Mouse (Mus musculus) forebrain, embryonic 14.5 days (tissue): Measurements from ENCODE around the gene Kalrn. TPM values are rescaled to one million over a fixed set of nuclear protein-coding genes. Genes with fewer than 3 reads are reported as not detected.

Source experiments
- ATAC-seq: fragments of 200-750 bp; cut with Nextera tagmentation; 2 replicates; pipeline ENCODE4 v1.8.0; 2017; ENCODE audit warnings: mild to moderate bottlenecking, moderate library complexity
- DNase-seq: peaks from one replicate; pipeline ENCODE4 v3.0.0-alpha.2; 2015; ENCODE audit warnings: low spot score
- H3K27ac ChIP-seq: fragments of 300-500 bp; sonication (generic); 2 replicates; pipeline ENCODE4 v1.5.1; 2014; ENCODE audit warnings: low read depth, mild to moderate bottlenecking, control low read depth, low read length, moderate library complexity
- H3K27me3 ChIP-seq: fragments of 300-500 bp; sonication (generic); replicated peaks from 2 replicates; pipeline ENCODE4 v1.6.1; 2014; ENCODE audit warnings: low read length, control low read depth, mixed read lengths; ENCODE audit not compliant: control insufficient read depth, insufficient read depth
- H3K36me3 ChIP-seq: fragments of 300-500 bp; sonication (generic); 2 replicates; pipeline ENCODE4 v1.6.1; 2014; ENCODE audit warnings: low read length, control low read depth; ENCODE audit not compliant: control insufficient read depth, insufficient read depth
- H3K4me1 ChIP-seq: fragments of 300-500 bp; sonication (generic); 2 replicates; pipeline ENCODE4 v1.6.1; 2014; ENCODE audit warnings: antibody characterized with exemption, low read length, control low read depth; ENCODE audit not compliant: control insufficient read depth, insufficient read depth
- H3K4me2 ChIP-seq: fragments of 300-500 bp; sonication (generic); 2 replicates; pipeline ENCODE4 v1.6.1; 2014; ENCODE audit warnings: mild to moderate bottlenecking, control low read depth, low read length
- H3K4me3 ChIP-seq: fragments of 300-500 bp; sonication (generic); 2 replicates; pipeline ENCODE4 v1.5.1; 2014; ENCODE audit warnings: low read depth, low read length, control low read depth
- H3K9ac ChIP-seq: fragments of 300-500 bp; sonication (generic); 2 replicates; pipeline ENCODE4 v1.6.1; 2014; ENCODE audit warnings: mild to moderate bottlenecking, low read length, control low read depth, moderate library complexity
- H3K9me3 ChIP-seq: fragments of 300-500 bp; sonication (generic); replicated peaks from 2 replicates; pipeline ENCODE4 v1.6.1; 2016; ENCODE audit warnings: low read length, control low read depth, mixed read lengths; ENCODE audit not compliant: control insufficient read depth
- WGBS: fragments of 180-500 bp; shearing (Covaris S2); extraction: QIAGEN DNeasy Blood & Tissue Kit; methylation state at CpG from one replicate; pipeline ENCODE4 v1.1.7; 2014; 5-methylcytosine and 5-hydroxymethylcytosine counted together
- polyA plus RNA-seq: library from polyadenylated mRNA; unstranded; fragments of >200 nt; fragmentation: Nextera tagmentation; extraction: Ambion mirVana; gene quantifications from 2 replicates; pipeline ENCODE4 v1.2.1, GENCODE M21; 2014

Gene Kalrn
- polyA plus RNA-seq, 1 experiment from 2014 or later = 19.7 TPM

DNA sequence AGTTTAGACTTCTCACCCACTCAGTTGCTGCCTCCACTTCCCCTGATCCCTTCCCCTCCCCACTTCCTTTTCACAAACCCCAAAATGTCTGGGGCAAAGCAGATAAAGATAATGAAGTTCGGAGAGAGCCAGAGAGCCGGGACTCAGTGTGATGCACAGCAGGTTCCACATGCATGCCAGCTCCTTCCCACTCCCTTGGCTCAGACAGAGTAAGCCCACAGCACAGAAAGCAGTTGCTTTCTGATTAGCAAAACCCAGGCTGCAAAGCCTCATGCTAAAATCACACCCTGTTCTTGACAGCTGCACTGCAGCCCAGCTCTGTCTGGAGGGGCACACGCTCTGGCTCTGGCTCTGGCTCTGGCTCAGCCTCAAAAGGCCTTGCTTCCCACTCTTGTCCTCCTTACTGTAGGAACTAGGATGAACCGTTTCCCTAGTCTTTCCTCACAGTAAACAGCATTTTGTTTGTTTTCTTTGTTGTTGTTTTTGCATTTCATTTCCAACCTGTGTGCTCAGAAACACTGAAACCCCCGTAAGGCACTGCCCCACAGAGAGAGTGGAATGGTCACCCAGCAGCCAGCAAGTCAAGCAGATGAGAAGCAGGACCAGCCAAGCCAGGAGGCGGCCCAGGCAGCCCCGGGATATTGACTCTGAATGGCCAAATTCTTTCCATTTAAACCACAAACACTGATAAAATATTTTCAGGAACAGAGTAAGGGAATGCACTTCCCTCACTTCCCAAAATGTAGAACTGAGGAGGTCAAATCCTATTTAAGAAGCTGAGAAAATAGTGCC is 230.8 kb downstream of the Kalrn start:
- 54% methylated on average over 7 of the region's 7 CpGs for WGBS
- Histone ChIP-seq H3K4me3 (no peak overlapping the region), H3K27ac (peak overlapping the region; percentile 68), H3K4me2 (no peak overlapping the region), H3K36me3 (no peaks in the 10 kb centered on the region), H3K9ac (0 out of 2 replicates have a peak overlapping the region, but pooled peaks have one; percentile 17), H3K4me1 (peaks cover 19% of the 10 kb centered on the region), H3K27me3 (no peaks in the 10 kb centered on the region), H3K9me3 (no peaks in the 10 kb centered on the region)
- peak; percentile 79; the same call in 1 of the 2 replicates for ATAC-seq
- peak; percentile 81 for DNase-seq

DNA sequence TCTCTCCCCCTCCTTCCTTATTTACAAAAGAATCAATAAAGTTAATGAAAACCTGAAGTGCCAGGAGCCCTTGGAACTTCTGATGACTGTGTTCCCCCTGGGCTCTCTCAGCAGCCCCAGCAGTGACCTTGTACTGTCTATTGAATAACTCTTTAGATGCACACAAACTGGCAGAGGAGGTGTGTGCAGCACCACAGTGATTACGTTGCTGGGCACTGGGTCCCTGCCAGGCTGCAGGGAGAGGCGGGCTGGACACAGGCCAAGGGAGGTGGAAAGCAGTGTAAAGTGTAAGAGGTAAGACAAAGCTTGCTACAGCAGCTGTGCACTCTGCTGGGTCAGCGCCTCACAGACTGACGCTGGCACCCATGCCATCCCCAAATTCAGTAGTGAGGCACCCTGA is 238.4 kb downstream of the Kalrn start:
- no peak overlapping the region for H3K4me2 ChIP-seq
- WGBS = 23% methylated on average over 4 of the region's 4 CpGs
- peak; percentile 54 for ATAC-seq
- no peak overlapping the region for H3K27ac ChIP-seq
- no peak overlapping the region for H3K9ac ChIP-seq
- DNase-seq = peak; percentile 81
- peaks cover 7% of the 10 kb centered on the region for H3K36me3 ChIP-seq
- peaks cover 31% of the 10 kb centered on the region for H3K4me1 ChIP-seq
- no peak overlapping the region for H3K4me3 ChIP-seq
- no peaks in the 10 kb centered on the region for H3K9me3 ChIP-seq
- no peaks in the 10 kb centered on the region for H3K27me3 ChIP-seq

DNA sequence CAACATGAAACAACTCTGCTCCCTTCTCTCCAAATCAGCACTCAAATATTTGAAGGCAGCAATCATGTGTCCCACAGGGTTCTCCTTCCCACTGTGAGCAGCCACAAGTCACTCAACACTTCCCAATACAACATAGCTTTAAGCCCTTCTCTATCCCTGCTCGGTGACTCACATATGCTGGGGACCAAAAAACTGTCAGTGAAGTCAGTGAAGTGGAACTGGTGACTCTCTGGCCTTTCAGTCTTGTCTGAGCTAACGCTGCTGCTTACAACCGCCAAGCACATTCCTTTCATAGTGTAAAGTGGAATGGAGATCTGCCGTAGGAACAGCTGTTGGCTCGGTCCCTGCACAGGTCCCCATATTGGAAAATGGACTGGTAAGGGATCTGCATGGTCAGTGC is 241.7 kb downstream of the Kalrn start:
- WGBS = 60% methylated on average over 5 of the region's 5 CpGs
- no peak overlapping the region for H3K27ac ChIP-seq
- no peak overlapping the region for H3K9ac ChIP-seq
- peaks cover 26% of the 10 kb centered on the region for H3K4me1 ChIP-seq
- DNase-seq = no peak
- H3K9me3 ChIP-seq = no peaks in the 10 kb centered on the region
- H3K4me2 ChIP-seq = no peak overlapping the region
- H3K36me3 ChIP-seq = peaks cover 7% of the 10 kb centered on the region
- no peak overlapping the region for H3K4me3 ChIP-seq
- no peaks in the 10 kb centered on the region for H3K27me3 ChIP-seq
- no peak for ATAC-seq

DNA sequence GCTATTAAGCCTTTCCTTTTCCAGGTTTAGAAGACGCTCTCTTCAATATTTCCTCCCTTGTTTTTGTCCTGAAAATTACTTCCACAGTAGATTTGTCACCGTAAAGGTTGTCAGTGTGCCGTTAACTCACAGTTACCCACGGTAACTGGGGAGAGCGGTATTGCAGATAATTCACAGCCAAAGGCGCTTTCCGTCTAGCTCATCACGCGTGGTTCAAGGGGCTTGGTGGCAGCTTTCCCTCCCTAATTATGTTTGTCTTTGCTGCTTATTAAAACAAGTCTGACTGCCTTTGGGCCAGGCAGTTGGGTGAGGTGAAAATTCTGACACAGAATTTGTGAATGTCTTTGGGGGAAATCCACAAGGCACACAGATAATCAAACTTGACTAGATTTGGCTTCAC is 243.5 kb downstream of the Kalrn start:
- H3K4me1 ChIP-seq = peaks cover 18% of the 10 kb centered on the region
- peak overlapping the region; percentile 28 for H3K4me2 ChIP-seq
- no peaks in the 10 kb centered on the region for H3K9me3 ChIP-seq
- H3K9ac ChIP-seq = no peak overlapping the region; the same call in 1 of the 2 replicates
- DNase-seq = peak; percentile 68
- H3K36me3 ChIP-seq = peaks cover 7% of the 10 kb centered on the region
- peak overlapping the region; percentile 67 for H3K27ac ChIP-seq
- no peaks in the 10 kb centered on the region for H3K27me3 ChIP-seq
- no peak overlapping the region for H3K4me3 ChIP-seq
- WGBS = 22% methylated on average over 9 of the region's 9 CpGs
- ATAC-seq = peak; percentile 13; the same call in 1 of the 2 replicates

DNA sequence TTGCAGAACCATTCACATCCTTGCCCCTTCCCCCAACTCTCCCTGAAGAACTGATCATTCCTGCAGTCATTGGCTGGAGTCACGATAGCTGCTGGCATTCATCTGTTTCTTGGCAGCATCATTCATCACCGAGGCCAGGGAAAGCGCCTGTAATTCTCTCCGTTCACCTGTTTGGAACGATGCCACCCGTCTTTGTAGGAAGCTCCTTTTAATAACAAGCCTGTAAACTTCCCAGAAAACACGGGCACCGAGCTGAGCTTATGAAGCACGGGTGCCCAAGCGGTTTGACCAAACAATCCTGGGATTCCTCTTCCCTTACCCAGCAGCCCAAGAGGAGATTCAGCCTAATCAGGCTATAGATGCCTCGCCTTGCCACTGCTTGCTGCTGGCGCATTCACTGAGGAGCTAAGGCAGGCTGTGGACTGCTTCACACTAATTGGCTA is 243.9 kb downstream of the Kalrn start:
- 23% methylated on average over 12 of the region's 12 CpGs for WGBS
- DNase-seq (peak; percentile 86), ATAC-seq (peak; percentile 85)
- H3K27ac ChIP-seq = peak overlapping the region; percentile 67
- peak overlapping the region; percentile 29; the same call in 1 of the 2 replicates for H3K9ac ChIP-seq
- H3K4me3 ChIP-seq = no peak overlapping the region
- no peaks in the 10 kb centered on the region for H3K27me3 ChIP-seq
- H3K4me1 ChIP-seq = peaks cover 13% of the 10 kb centered on the region
- H3K4me2 ChIP-seq = peak overlapping the region; percentile 28
- peaks cover 7% of the 10 kb centered on the region for H3K36me3 ChIP-seq
- no peaks in the 10 kb centered on the region for H3K9me3 ChIP-seq

DNA sequence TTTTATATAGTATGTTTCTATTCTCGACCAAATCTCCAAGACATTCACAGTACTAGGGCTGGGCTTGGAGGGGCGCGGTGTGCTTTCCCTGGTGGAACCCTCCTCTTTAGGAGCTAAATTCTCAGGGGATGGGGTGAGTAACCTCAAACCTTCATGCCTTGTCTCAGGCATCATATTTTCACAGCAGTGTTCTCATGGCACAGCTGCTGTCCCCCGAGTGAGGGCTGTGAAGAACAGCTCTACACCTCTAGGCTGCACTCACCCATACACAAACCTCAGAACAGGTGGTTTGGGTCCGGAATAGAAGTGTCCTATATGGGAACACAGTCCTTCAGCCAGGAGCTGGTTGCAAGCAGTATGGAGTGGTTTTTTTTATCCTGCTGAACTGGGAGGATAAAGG is 245.4 kb downstream of the Kalrn start:
- H3K36me3 ChIP-seq = peaks cover 7% of the 10 kb centered on the region
- H3K4me3 ChIP-seq = no peak overlapping the region
- H3K27me3 ChIP-seq = no peaks in the 10 kb centered on the region
- H3K27ac ChIP-seq = no peak overlapping the region
- DNase-seq = no peak
- no peaks in the 10 kb centered on the region for H3K9me3 ChIP-seq
- peaks cover 12% of the 10 kb centered on the region; the same call in 1 of the 2 replicates for H3K4me1 ChIP-seq
- 84% methylated on average over 5 of the region's 5 CpGs for WGBS
- H3K4me2 ChIP-seq = no peak overlapping the region
- no peak for ATAC-seq
- H3K9ac ChIP-seq = no peak overlapping the region

DNA sequence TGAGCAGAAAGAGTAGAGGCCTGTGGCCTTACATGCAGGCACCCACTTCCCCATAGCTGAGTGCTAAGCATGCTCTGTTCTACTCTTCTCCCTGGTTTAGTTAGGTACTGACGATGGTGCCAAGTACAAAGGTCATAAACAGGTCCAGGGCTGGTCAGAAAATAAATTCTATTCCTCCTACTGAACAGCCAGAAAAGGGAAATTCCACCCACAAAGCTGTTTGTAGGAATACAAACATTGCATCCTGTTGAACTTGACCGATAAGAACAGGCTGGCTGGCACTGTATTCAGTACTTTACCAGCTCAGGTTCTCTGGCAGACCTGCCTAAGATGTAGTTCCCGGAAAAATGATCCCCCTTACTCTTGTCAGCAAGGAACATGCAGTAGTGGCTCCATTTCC is 247.5 kb downstream of the Kalrn start:
- Histone ChIP-seq H3K27me3 (no peaks in the 10 kb centered on the region), H3K4me2 (no peak overlapping the region), H3K9ac (no peak overlapping the region), H3K4me1 (peaks cover 12% of the 10 kb centered on the region; the same call in 1 of the 2 replicates), H3K36me3 (no peaks in the 10 kb centered on the region), H3K27ac (no peak overlapping the region), H3K9me3 (no peaks in the 10 kb centered on the region), H3K4me3 (no peak overlapping the region)
- no peak for DNase-seq
- no peak for ATAC-seq
- 90% methylated on average over 3 of the region's 3 CpGs for WGBS

DNA sequence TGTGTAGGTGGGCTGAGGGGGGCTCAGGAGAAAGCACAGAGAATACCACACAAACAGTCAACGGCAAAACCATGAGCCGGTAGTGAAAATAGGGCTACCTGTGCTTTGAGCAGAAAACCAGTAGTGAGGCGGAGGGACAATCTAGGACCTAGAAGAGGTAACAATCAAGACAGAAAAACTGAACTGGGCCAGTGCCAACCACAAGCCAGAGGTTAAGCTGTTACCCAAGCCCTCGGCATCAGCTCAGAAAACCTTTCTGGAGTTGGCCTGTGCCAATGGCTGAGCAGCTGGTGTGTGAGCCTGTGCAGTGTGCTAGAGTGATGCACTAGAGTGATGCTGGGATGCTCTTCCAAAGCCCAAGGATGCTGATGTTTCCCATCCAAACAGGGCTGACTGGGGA is 248.2 kb downstream of the Kalrn start:
- Histone ChIP-seq H3K27ac (no peak overlapping the region), H3K4me3 (no peak overlapping the region), H3K9me3 (no peaks in the 10 kb centered on the region), H3K4me1 (peaks cover 9% of the 10 kb centered on the region; the same call in 1 of the 2 replicates), H3K9ac (no peak overlapping the region), H3K27me3 (no peaks in the 10 kb centered on the region), H3K36me3 (no peaks in the 10 kb centered on the region), H3K4me2 (no peak overlapping the region)
- WGBS = 96% methylated on average over 4 of the region's 4 CpGs
- no peak for DNase-seq
- no peak for ATAC-seq

DNA sequence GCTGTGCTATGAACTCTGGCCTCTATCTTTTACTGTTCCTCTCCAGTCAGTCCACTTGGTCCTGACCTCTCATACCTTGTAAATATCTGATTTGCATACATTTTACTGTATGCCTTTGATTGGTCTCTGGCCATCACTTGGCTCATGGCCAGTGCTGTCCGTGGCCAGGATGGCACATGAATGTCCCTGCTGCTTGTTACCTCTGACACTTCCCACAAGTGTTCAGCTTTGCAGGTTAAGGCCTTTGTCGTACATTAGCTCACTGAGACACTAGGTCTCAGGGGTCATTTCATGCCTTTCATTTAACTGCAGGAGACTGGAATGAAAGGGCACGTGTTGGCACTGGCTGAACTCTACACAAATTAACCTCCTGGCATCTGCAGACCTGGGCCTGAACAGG is 248.6 kb downstream of the Kalrn start:
- DNase-seq (no peak), ATAC-seq (no peak)
- H3K4me2 ChIP-seq = no peak overlapping the region
- no peaks in the 10 kb centered on the region for H3K27me3 ChIP-seq
- H3K9me3 ChIP-seq = no peaks in the 10 kb centered on the region
- no peak overlapping the region for H3K4me3 ChIP-seq
- H3K9ac ChIP-seq = no peak overlapping the region
- H3K27ac ChIP-seq = no peak overlapping the region
- 82% methylated on average over 3 of the region's 3 CpGs for WGBS
- H3K4me1 ChIP-seq = peaks cover 7% of the 10 kb centered on the region; the same call in 1 of the 2 replicates
- no peaks in the 10 kb centered on the region for H3K36me3 ChIP-seq
